Mouse (Mus musculus): ENCODE results near the gene Cd34. TPM values are rescaled to one million over a fixed set of nuclear protein-coding genes. Genes with fewer than 3 reads are reported as not detected.

The Cd34 gene
- polyA plus RNA-seq, 1 experiment from 2014 or later, result 70.6 TPM

- no peak for ATAC-seq (ENCODE audit: insufficient number of reproducible peaks, insufficient read depth, low FRiP score, low read depth)
- Histone ChIP-seq H3K27ac (ENCODE audit: low read length) (no peak overlapping the region), H3K9ac (replicated peaks; ENCODE audit: low read depth, low read length) (no peak overlapping the region), H3K27me3 (ENCODE audit: control insufficient read depth, insufficient read depth, low read length) (no peaks in the 10 kb centered on the region), H3K4me1 (ENCODE audit: control insufficient read depth, insufficient read depth, low read length) (peaks cover 3% of the 10 kb centered on the region; the same call in 1 of the 2 replicates), H3K4me2 (replicated peaks; ENCODE audit: low read depth, low read length) (peak overlapping the region; percentile 93), H3K36me3 (ENCODE audit: control insufficient read depth, insufficient read depth, low read length) (no peaks in the 10 kb centered on the region), H3K9me3 (ENCODE audit: control insufficient read depth, low read depth, low read length) (no peaks in the 10 kb centered on the region), H3K4me3 (ENCODE audit: low read depth, low read length) (peak overlapping the region; percentile 66; the same call in 1 of the 2 replicates)
- WGBS, result 16% methylated on average over 1 of the region's 1 CpGs
Observed at GRCm38 (mm10) chr1:194977371-194977761, 38.7 kb downstream of the Cd34 start.

GRCm38 (mm10) chr1:194977946-194978720 lies 39.5 kb downstream of the Cd34 start:
- Histone ChIP-seq H3K4me2 (replicated peaks; ENCODE audit: low read depth, low read length) (no peak overlapping the region), H3K4me1 (ENCODE audit: control insufficient read depth, insufficient read depth, low read length) (peaks cover 3% of the 10 kb centered on the region; the same call in 1 of the 2 replicates), H3K4me3 (ENCODE audit: low read depth, low read length) (no peak overlapping the region), H3K9me3 (ENCODE audit: control insufficient read depth, low read depth, low read length) (no peaks in the 10 kb centered on the region), H3K27me3 (ENCODE audit: control insufficient read depth, insufficient read depth, low read length) (no peaks in the 10 kb centered on the region), H3K27ac (ENCODE audit: low read length) (no peak overlapping the region), H3K36me3 (ENCODE audit: control insufficient read depth, insufficient read depth, low read length) (no peaks in the 10 kb centered on the region), H3K9ac (replicated peaks; ENCODE audit: low read depth, low read length) (no peak overlapping the region)
- no peak for ATAC-seq (ENCODE audit: insufficient number of reproducible peaks, insufficient read depth, low FRiP score, low read depth)
- 45% methylated on average over 5 of the region's 5 CpGs for WGBS

- no peak overlapping the region for H3K4me3 ChIP-seq (ENCODE audit: low read depth, low read length)
- H3K4me1 ChIP-seq (ENCODE audit: control insufficient read depth, insufficient read depth, low read length), result peaks cover 3% of the 10 kb centered on the region; the same call in 1 of the 2 replicates
- no peak for ATAC-seq (ENCODE audit: insufficient number of reproducible peaks, insufficient read depth, low FRiP score, low read depth)
- no peak overlapping the region for H3K9ac ChIP-seq (replicated peaks; ENCODE audit: low read depth, low read length)
- H3K27me3 ChIP-seq (ENCODE audit: control insufficient read depth, insufficient read depth, low read length), result no peaks in the 10 kb centered on the region
- no peaks in the 10 kb centered on the region for H3K36me3 ChIP-seq (ENCODE audit: control insufficient read depth, insufficient read depth, low read length)
- no peaks in the 10 kb centered on the region for H3K9me3 ChIP-seq (ENCODE audit: control insufficient read depth, low read depth, low read length)
- no peak overlapping the region for H3K4me2 ChIP-seq (replicated peaks; ENCODE audit: low read depth, low read length)
- 58% methylated on average over 1 of the region's 1 CpGs for WGBS
- H3K27ac ChIP-seq (ENCODE audit: low read length), result no peak overlapping the region
Observed at GRCm38 (mm10) chr1:194980826-194981435, 42.3 kb downstream of the Cd34 start.

- H3K4me3 ChIP-seq (ENCODE audit: low read depth, low read length), result no peak overlapping the region
- no peak overlapping the region for H3K4me2 ChIP-seq (replicated peaks; ENCODE audit: low read depth, low read length)
- no peaks in the 10 kb centered on the region for H3K4me1 ChIP-seq (ENCODE audit: control insufficient read depth, insufficient read depth, low read length)
- H3K27me3 ChIP-seq (ENCODE audit: control insufficient read depth, insufficient read depth, low read length), result no peaks in the 10 kb centered on the region
- no peak overlapping the region for H3K27ac ChIP-seq (ENCODE audit: low read length)
- ATAC-seq (ENCODE audit: insufficient number of reproducible peaks, insufficient read depth, low FRiP score, low read depth), result no peak
- no peaks in the 10 kb centered on the region for H3K9me3 ChIP-seq (ENCODE audit: control insufficient read depth, low read depth, low read length)
- H3K36me3 ChIP-seq (ENCODE audit: control insufficient read depth, insufficient read depth, low read length), result no peaks in the 10 kb centered on the region
- 82% methylated on average over 5 of the region's 5 CpGs for WGBS
- H3K9ac ChIP-seq (replicated peaks; ENCODE audit: low read depth, low read length), result no peak overlapping the region
Observed at GRCm38 (mm10) chr1:194982931-194983690, 44.5 kb downstream of the Cd34 start.

- 79% methylated on average over 3 of the region's 3 CpGs for WGBS
- no peaks in the 10 kb centered on the region for H3K27me3 ChIP-seq (ENCODE audit: control insufficient read depth, insufficient read depth, low read length)
- no peaks in the 10 kb centered on the region for H3K4me1 ChIP-seq (ENCODE audit: control insufficient read depth, insufficient read depth, low read length)
- no peak overlapping the region for H3K9ac ChIP-seq (replicated peaks; ENCODE audit: low read depth, low read length)
- H3K4me3 ChIP-seq (ENCODE audit: low read depth, low read length), result no peak overlapping the region
- H3K4me2 ChIP-seq (replicated peaks; ENCODE audit: low read depth, low read length), result no peak overlapping the region
- no peak for ATAC-seq (ENCODE audit: insufficient number of reproducible peaks, insufficient read depth, low FRiP score, low read depth)
- no peak overlapping the region for H3K27ac ChIP-seq (ENCODE audit: low read length)
- no peaks in the 10 kb centered on the region for H3K36me3 ChIP-seq (ENCODE audit: control insufficient read depth, insufficient read depth, low read length)
- H3K9me3 ChIP-seq (ENCODE audit: control insufficient read depth, low read depth, low read length), result no peaks in the 10 kb centered on the region
Observed at GRCm38 (mm10) chr1:194984914-194985313, 46.3 kb downstream of the Cd34 start.

GRCm38 (mm10) chr1:194985442-194986210 lies 47.0 kb downstream of the Cd34 start:
- Histone ChIP-seq H3K4me1 (ENCODE audit: control insufficient read depth, insufficient read depth, low read length) (no peaks in the 10 kb centered on the region), H3K27ac (ENCODE audit: low read length) (no peak overlapping the region), H3K36me3 (ENCODE audit: control insufficient read depth, insufficient read depth, low read length) (no peaks in the 10 kb centered on the region), H3K4me2 (replicated peaks; ENCODE audit: low read depth, low read length) (no peak overlapping the region), H3K9ac (replicated peaks; ENCODE audit: low read depth, low read length) (no peak overlapping the region), H3K4me3 (ENCODE audit: low read depth, low read length) (no peak overlapping the region), H3K9me3 (ENCODE audit: control insufficient read depth, low read depth, low read length) (no peaks in the 10 kb centered on the region), H3K27me3 (ENCODE audit: control insufficient read depth, insufficient read depth, low read length) (no peaks in the 10 kb centered on the region)
- WGBS, result 78% methylated on average over 4 of the region's 4 CpGs
- no peak for ATAC-seq (ENCODE audit: insufficient number of reproducible peaks, insufficient read depth, low FRiP score, low read depth)

- Histone ChIP-seq H3K9ac (replicated peaks; ENCODE audit: low read depth, low read length) (no peak overlapping the region), H3K27ac (ENCODE audit: low read length) (no peak overlapping the region), H3K36me3 (ENCODE audit: control insufficient read depth, insufficient read depth, low read length) (no peaks in the 10 kb centered on the region), H3K4me1 (ENCODE audit: control insufficient read depth, insufficient read depth, low read length) (no peaks in the 10 kb centered on the region), H3K27me3 (ENCODE audit: control insufficient read depth, insufficient read depth, low read length) (no peaks in the 10 kb centered on the region), H3K4me3 (ENCODE audit: low read depth, low read length) (no peak overlapping the region), H3K9me3 (ENCODE audit: control insufficient read depth, low read depth, low read length) (no peaks in the 10 kb centered on the region), H3K4me2 (replicated peaks; ENCODE audit: low read depth, low read length) (no peak overlapping the region)
- ATAC-seq (ENCODE audit: insufficient number of reproducible peaks, insufficient read depth, low FRiP score, low read depth), result no peak
- 88% methylated on average over 1 of the region's 1 CpGs for WGBS
Observed at GRCm38 (mm10) chr1:194989024-194989423, 50.4 kb downstream of the Cd34 start.

- ATAC-seq (ENCODE audit: insufficient number of reproducible peaks, insufficient read depth, low FRiP score, low read depth), result no peak
- WGBS, result 81% methylated on average over 2 of the region's 2 CpGs
- Histone ChIP-seq H3K4me3 (ENCODE audit: low read depth, low read length) (no peak overlapping the region), H3K9me3 (ENCODE audit: control insufficient read depth, low read depth, low read length) (no peaks in the 10 kb centered on the region), H3K4me1 (ENCODE audit: control insufficient read depth, insufficient read depth, low read length) (no peaks in the 10 kb centered on the region), H3K36me3 (ENCODE audit: control insufficient read depth, insufficient read depth, low read length) (no peaks in the 10 kb centered on the region), H3K4me2 (replicated peaks; ENCODE audit: low read depth, low read length) (no peak overlapping the region), H3K27ac (ENCODE audit: low read length) (no peak overlapping the region), H3K27me3 (ENCODE audit: control insufficient read depth, insufficient read depth, low read length) (no peaks in the 10 kb centered on the region), H3K9ac (replicated peaks; ENCODE audit: low read depth, low read length) (no peak overlapping the region)
Observed at GRCm38 (mm10) chr1:194990976-194991375, 52.4 kb downstream of the Cd34 start.
